Mouse (Mus musculus): ENCODE data around the gene Dnajb14. TPM values are rescaled to one million over a fixed set of nuclear protein-coding genes. Genes with fewer than 3 reads are reported as not detected.
"Not testable (repeated sequence)": the region's sequence is repeated elsewhere in the genome, so short reads cannot be mapped to it uniquely, and the experiment has no call there.

The Dnajb14 gene
- polyA plus RNA-seq, 1 experiment = 14.1 TPM

- Histone ChIP-seq H3K4me3 (ENCODE audit: insufficient read depth, low read depth, low read length) (no peak overlapping the region), H3K27ac (replicated peaks; ENCODE audit: low read depth, low read length) (peak overlapping the region; percentile 52; the same call in 1 of the 2 replicates), H3K4me1 (ENCODE audit: control insufficient read depth, insufficient read depth, insufficient read length, low read length) (no peaks in the 10 kb centered on the region; the same call in 1 of the 2 replicates)
These were observed 12.8 kb downstream of the Dnajb14 start for GRCm38 (mm10) chr3:137880109-137880748.

- H3K4me1 ChIP-seq (ENCODE audit: control insufficient read depth, insufficient read depth, insufficient read length, low read length) = no peaks in the 10 kb centered on the region; the same call in 1 of the 2 replicates
- no peak overlapping the region for H3K4me3 ChIP-seq (ENCODE audit: insufficient read depth, low read depth, low read length)
- H3K27ac ChIP-seq (replicated peaks; ENCODE audit: low read depth, low read length) = no peak overlapping the region
These were observed 13.6 kb downstream of the Dnajb14 start for GRCm38 (mm10) chr3:137881093-137881492.

DNA sequence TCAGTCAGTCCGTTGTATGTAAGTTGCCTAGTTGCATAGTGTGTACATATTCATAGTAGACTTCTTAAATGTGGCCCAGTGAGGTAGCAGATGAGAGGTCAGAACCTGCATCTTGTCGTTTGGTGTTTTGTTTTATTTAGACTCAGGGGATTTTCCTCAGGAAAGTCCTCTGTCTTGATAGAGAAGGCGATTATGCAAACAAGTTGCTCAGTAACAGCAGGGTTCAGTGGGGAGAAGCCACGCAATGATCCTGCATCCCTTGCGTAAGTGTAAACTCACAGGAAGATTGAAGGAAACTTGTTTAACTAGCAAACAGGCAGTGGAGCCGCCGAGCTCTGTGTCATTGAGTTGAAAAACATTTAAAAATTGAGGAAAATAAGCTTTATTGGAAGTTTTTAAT lies 20.5 kb downstream of the Dnajb14 start:
- Histone ChIP-seq H3K4me3 (ENCODE audit: insufficient read depth, low read depth, low read length) (no peak overlapping the region), H3K4me1 (ENCODE audit: control insufficient read depth, insufficient read depth, insufficient read length, low read length) (no peaks in the 10 kb centered on the region; the same call in 1 of the 2 replicates), H3K27ac (replicated peaks; ENCODE audit: low read depth, low read length) (no peak overlapping the region)

- Histone ChIP-seq H3K4me1 (ENCODE audit: control insufficient read depth, insufficient read depth, insufficient read length, low read length) (no peaks in the 10 kb centered on the region; the same call in 1 of the 2 replicates), H3K4me3 (ENCODE audit: insufficient read depth, low read depth, low read length) (no peak overlapping the region), H3K27ac (replicated peaks; ENCODE audit: low read depth, low read length) (no peak overlapping the region)
These were observed 23.6 kb downstream of the Dnajb14 start for GRCm38 (mm10) chr3:137891089-137891488.

DNA sequence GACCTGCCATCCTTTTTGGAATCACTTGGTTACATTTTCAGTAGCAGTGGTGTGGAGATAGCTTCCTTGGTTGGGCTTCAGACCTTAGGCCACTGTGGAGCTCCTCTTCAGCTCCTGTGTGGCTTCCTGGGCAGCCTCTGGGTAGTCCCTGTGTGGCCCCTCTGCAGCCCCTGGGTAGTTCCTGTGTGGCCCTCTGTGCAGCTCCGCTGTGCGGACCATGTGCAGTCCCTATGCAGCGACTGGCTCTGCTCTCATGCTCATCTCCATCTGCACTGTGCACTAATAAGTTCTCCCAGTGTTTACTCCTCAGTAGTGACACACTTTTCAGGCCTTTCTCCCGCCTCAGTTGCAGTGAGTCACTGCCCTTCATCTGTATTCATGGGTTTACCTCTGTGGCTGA lies 24.6 kb downstream of the Dnajb14 start:
- no peaks in the 10 kb centered on the region; the same call in 1 of the 2 replicates for H3K4me1 ChIP-seq (ENCODE audit: control insufficient read depth, insufficient read depth, insufficient read length, low read length)
- no peak overlapping the region for H3K27ac ChIP-seq (replicated peaks; ENCODE audit: low read depth, low read length)
- H3K4me3 ChIP-seq (ENCODE audit: insufficient read depth, low read depth, low read length) = no peak overlapping the region

- H3K4me3 ChIP-seq (ENCODE audit: insufficient read depth, low read depth, low read length) = no peak overlapping the region
- no peak overlapping the region for H3K27ac ChIP-seq (replicated peaks; ENCODE audit: low read depth, low read length)
- no peaks in the 10 kb centered on the region; the same call in 1 of the 2 replicates for H3K4me1 ChIP-seq (ENCODE audit: control insufficient read depth, insufficient read depth, insufficient read length, low read length)
These were observed 26.3 kb downstream of the Dnajb14 start for GRCm38 (mm10) chr3:137893789-137894188.

GRCm38 (mm10) chr3:137895196-137895595 lies 27.7 kb downstream of the Dnajb14 start:
- no peaks in the 10 kb centered on the region; the same call in 1 of the 2 replicates for H3K4me1 ChIP-seq (ENCODE audit: control insufficient read depth, insufficient read depth, insufficient read length, low read length)
- no peak overlapping the region for H3K27ac ChIP-seq (replicated peaks; ENCODE audit: low read depth, low read length)
- no peak overlapping the region for H3K4me3 ChIP-seq (ENCODE audit: insufficient read depth, low read depth, low read length)

- no peak overlapping the region for H3K4me3 ChIP-seq (ENCODE audit: insufficient read depth, low read depth, low read length)
- no peak overlapping the region for H3K27ac ChIP-seq (replicated peaks; ENCODE audit: low read depth, low read length)
- no peaks in the 10 kb centered on the region; the same call in 1 of the 2 replicates for H3K4me1 ChIP-seq (ENCODE audit: control insufficient read depth, insufficient read depth, insufficient read length, low read length)
These were observed 28.9 kb downstream of the Dnajb14 start for GRCm38 (mm10) chr3:137896386-137896785.

GRCm38 (mm10) chr3:137896867-137897266 lies 29.4 kb downstream of the Dnajb14 start:
- Histone ChIP-seq H3K4me3 (ENCODE audit: insufficient read depth, low read depth, low read length) (no peak overlapping the region), H3K27ac (replicated peaks; ENCODE audit: low read depth, low read length) (no peak overlapping the region), H3K4me1 (ENCODE audit: control insufficient read depth, insufficient read depth, insufficient read length, low read length) (no peaks in the 10 kb centered on the region; the same call in 1 of the 2 replicates)

DNA sequence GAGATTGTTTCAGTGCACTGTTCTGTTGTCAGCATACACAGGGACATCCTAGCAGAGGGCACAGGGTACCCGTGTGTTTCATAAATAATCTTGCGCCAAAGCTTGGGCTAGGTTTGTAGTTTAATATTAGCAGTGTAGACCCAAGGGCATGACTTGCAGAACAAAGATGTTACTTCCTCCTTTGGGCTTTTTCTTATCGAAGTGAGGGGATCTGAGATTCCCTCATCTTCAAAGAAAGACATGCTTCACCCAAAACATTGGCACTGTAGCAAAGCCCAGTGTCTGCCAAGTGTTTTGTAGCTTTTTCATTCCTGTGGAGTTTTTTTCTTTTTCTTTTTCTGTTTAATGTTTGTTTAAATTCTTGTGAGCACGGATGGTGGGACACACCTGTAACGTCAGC lies 30.2 kb downstream of the Dnajb14 start:
- H3K4me1 ChIP-seq (ENCODE audit: control insufficient read depth, insufficient read depth, insufficient read length, low read length) = no peaks in the 10 kb centered on the region; the same call in 1 of the 2 replicates
- no peak overlapping the region for H3K27ac ChIP-seq (replicated peaks; ENCODE audit: low read depth, low read length)
- no peak overlapping the region for H3K4me3 ChIP-seq (ENCODE audit: insufficient read depth, low read depth, low read length)

GRCm38 (mm10) chr3:137900149-137900548 lies 32.7 kb downstream of the Dnajb14 start:
- Histone ChIP-seq H3K27ac (replicated peaks; ENCODE audit: low read depth, low read length) (no peak overlapping the region), H3K4me1 (ENCODE audit: control insufficient read depth, insufficient read depth, insufficient read length, low read length) (no peaks in the 10 kb centered on the region; the same call in 1 of the 2 replicates), H3K4me3 (ENCODE audit: insufficient read depth, low read depth, low read length) (no peak overlapping the region)

GRCm38 (mm10) chr3:137913093-137913492 lies 45.6 kb downstream of the Dnajb14 start:
- Histone ChIP-seq H3K4me1 (ENCODE audit: control insufficient read depth, insufficient read depth, insufficient read length, low read length) (no peaks in the 10 kb centered on the region), H3K4me3 (ENCODE audit: insufficient read depth, low read depth, low read length) (no peak overlapping the region), H3K27ac (replicated peaks; ENCODE audit: low read depth, low read length) (no peak overlapping the region)

DNA sequence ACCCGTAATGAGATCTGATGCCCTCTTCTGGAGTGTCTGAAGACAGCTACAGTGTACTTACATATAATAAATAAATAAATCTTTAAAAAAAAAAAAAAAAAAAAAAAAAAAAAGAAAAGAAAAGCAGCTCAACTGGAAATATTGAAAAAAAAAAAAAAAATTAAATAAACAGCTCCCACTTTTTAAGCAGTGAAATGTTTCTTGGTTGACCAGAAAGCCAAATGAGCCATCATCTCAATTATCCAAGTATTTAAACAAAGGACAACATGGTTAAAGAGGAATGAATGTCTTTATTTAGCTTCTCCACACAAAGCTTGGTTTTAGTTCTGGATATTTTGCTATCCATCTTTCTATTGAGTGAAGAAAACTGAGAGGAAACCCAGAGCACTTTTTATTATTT lies 47.1 kb downstream of the Dnajb14 start:
- not testable (repeated sequence) for H3K27ac ChIP-seq (replicated peaks; ENCODE audit: low read depth, low read length); H3K4me3 ChIP-seq (ENCODE audit: insufficient read depth, low read depth, low read length); H3K4me1 ChIP-seq (ENCODE audit: control insufficient read depth, insufficient read depth, insufficient read length, low read length)

DNA sequence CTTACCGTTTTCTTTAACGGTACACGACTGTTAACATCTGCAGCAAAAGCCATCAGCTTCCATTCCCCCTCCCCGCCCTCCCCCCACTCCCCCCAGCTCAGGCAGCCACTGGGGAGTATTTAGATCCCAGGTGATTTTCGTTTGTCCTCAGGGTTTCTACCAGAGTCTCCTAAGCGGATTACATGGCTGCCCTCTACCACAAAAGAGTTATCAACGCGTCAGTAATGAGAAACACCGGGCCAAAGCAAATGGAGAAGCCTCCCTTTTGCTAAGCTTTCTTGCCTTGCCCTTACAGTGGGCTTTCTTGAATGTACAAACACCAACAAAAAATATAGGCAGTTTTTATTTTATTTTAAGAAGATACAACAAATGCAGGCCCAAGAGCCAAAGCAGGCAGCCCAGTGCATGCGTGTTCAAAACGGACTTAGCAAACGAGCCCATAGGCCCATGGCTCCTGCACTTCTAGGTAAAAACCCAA lies 50.3 kb downstream of the Dnajb14 start:
- peak overlapping the region; percentile 98 for H3K4me3 ChIP-seq (ENCODE audit: insufficient read depth, low read depth, low read length)
- no peaks in the 10 kb centered on the region for H3K4me1 ChIP-seq (ENCODE audit: control insufficient read depth, insufficient read depth, insufficient read length, low read length)
- peak overlapping the region; percentile 62 for H3K27ac ChIP-seq (replicated peaks; ENCODE audit: low read depth, low read length)

DNA sequence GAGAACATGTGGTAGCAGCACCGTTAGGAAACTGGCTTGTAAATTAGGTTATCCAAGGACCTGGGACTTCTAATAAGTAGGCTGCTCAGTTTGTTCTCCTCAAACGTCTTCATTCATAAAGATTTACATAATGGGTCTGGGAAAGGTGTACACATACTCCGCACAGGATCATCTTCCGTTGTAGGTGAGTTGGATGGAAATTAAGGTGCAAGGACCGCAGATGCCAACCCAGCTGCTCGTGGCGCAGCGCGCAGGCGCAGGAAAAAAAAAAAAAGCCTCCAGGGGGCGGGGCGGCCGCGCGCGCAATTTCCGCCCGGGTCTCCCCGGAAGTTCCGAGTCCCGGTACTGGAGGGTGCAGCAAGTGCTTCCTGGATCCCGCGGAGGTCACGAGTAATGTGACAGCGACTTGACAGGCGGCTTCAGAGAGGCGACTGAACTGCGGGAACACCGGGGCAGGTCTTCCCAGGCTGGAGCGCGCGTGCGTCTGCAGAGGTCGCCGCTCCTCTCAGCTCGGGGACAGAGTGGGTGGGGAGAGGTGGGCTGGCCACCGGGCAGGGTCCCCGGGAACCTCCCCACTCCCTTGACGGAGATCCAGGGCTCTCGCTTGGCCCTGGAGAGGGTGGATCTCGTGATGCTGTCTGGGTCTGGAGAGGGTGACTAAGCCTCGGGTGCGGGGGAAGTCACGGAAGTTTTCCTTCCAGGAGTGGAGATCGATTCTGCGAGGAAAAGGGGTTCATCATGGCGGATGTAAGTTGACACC lies 50.9 kb downstream of the Dnajb14 start, which contains the start of gene Lamtor3:
TSS of gene Lamtor3 (plus strand) at position 335 of the 760 bp plus-strand sequence.
- Histone ChIP-seq H3K4me3 (ENCODE audit: insufficient read depth, low read depth, low read length) (peak within 1 kb of the TSS; percentile 98), H3K4me1 (ENCODE audit: control insufficient read depth, insufficient read depth, insufficient read length, low read length) (no peaks in the 10 kb centered on the region), H3K27ac (replicated peaks; ENCODE audit: low read depth, low read length) (peak within 1 kb of the TSS; percentile 80)
